Mouse (Mus musculus): Measurements from ENCODE around the gene Vdr. TPM values are rescaled to one million over a fixed set of nuclear protein-coding genes. Genes with fewer than 3 reads are reported as not detected.

Vdr gene
- 3.5 TPM for polyA plus RNA-seq (2014; fragmentation: Illumina TruSeq; extraction: RNeasy Lipid Tissue Mini Kit (QIAGEN cat#74804); ENCODE audit: low read depth, low replicate concordance)

DNA sequence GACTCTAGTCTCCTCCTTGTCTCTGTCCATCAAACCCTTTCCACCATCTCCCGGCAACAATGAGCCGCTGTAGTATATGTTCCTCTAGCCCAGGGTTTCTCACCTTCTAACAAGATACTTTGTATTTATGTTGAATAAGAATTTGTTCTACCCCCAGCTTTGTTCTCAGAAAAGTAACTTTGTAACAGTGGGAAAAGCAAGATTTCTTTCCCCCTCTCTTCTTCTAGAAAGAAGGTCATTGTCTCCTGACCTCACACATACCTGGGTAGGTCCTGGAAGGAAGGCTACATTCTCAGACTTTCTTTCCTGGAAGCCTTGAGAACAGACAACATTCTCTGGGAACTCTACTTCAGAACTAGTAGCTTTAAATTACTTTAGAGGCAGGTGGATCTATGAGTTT is at the start of gene Vdr:
TSS of gene Vdr (minus strand) at position 101 of the 400 bp plus-strand sequence.

DNA sequence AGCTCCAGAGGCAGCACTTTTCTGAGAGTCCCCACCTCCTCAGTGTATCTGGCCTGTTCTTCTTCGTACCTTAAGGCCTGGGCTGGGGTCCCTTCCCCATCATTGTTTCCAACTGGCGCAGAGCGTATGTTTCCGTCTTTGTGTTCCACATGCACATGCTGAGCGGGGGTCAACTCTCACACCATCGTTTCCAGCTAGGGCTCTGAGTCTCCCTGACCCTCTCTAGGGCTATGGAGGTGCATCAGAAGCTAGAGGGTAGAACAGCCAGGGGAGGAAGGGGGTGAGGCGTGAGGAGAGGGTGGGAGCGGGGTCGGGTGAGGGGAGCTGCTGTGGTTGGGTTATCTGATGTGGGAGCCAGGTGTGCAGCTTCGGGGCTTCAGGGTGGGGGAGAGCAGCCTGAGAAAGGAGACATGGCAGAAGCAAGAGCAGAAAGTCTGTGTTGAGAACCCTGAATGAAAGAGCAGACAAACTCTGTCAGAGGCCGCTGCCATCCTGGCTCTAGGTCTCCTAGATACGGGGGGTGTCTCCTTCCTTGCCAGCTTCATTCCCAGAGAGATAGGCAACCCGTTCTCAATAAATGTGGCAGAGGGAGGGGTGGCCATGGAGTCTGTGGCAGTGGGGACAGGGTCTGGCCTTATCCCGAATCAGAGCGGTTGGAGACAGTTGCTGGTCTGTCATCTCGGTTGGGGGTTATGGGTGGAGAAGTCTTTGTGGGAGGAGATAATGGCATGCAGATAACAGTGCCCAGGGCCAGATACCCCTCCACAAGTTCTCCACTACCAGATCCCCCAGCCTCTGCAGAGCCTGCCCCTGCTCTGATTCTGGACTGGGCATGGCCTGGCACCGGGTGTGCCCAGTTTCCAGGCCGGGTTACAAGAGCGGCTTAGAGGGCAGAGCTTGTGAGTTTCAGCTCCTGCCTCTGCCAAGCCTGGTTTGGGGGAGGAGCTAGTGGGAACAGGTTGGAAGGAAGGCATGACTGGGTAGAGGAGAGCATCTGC is 66.1 kb downstream of the Vdr start, which contains the start of gene Hdac7:
TSS of gene Hdac7 (minus strand) at position 466 of the 998 bp plus-strand sequence.

Other genes with a start within 250 kb of the Vdr start
- 14.2 TPM for gene Rpap3, start 204.8 kb downstream of the Vdr start, polyA plus RNA-seq (2014; fragmentation: Illumina TruSeq; extraction: RNeasy Lipid Tissue Mini Kit (QIAGEN cat#74804); ENCODE audit: low read depth, low replicate concordance)
- 0.85 TPM for gene Endou, start 179.3 kb downstream of the Vdr start, polyA plus RNA-seq (2014; fragmentation: Illumina TruSeq; extraction: RNeasy Lipid Tissue Mini Kit (QIAGEN cat#74804); ENCODE audit: low read depth, low replicate concordance)
- 0.20 TPM for gene Rapgef3, start 142.7 kb downstream of the Vdr start, polyA plus RNA-seq (2014; fragmentation: Illumina TruSeq; extraction: RNeasy Lipid Tissue Mini Kit (QIAGEN cat#74804); ENCODE audit: low read depth, low replicate concordance)
- gene Slc48a1, start 132.1 kb downstream of the Vdr start, polyA plus RNA-seq (2014; fragmentation: Illumina TruSeq; extraction: RNeasy Lipid Tissue Mini Kit (QIAGEN cat#74804); ENCODE audit: low read depth, low replicate concordance) = 9.2 TPM
- gene Hdac7, start 66.1 kb downstream of the Vdr start, polyA plus RNA-seq (2014; fragmentation: Illumina TruSeq; extraction: RNeasy Lipid Tissue Mini Kit (QIAGEN cat#74804); ENCODE audit: low read depth, low replicate concordance) = 0.41 TPM
- gene Tmem106c, start 53.6 kb upstream of the Vdr start, polyA plus RNA-seq (2014; fragmentation: Illumina TruSeq; extraction: RNeasy Lipid Tissue Mini Kit (QIAGEN cat#74804); ENCODE audit: low read depth, low replicate concordance) = 13.0 TPM
- 0.85 TPM for gene Col2a1, start 94.1 kb upstream of the Vdr start, polyA plus RNA-seq (2014; fragmentation: Illumina TruSeq; extraction: RNeasy Lipid Tissue Mini Kit (QIAGEN cat#74804); ENCODE audit: low read depth, low replicate concordance)
- 23.1 TPM for gene Pfkm, start 182.0 kb upstream of the Vdr start, polyA plus RNA-seq (2014; fragmentation: Illumina TruSeq; extraction: RNeasy Lipid Tissue Mini Kit (QIAGEN cat#74804); ENCODE audit: low read depth, low replicate concordance)
- 111 TPM for gene Senp1, start 183.1 kb upstream of the Vdr start, polyA plus RNA-seq (2014; fragmentation: Illumina TruSeq; extraction: RNeasy Lipid Tissue Mini Kit (QIAGEN cat#74804); ENCODE audit: low read depth, low replicate concordance)